Comparison of ENCODE assay signal across 9 mouse cellular contexts in the genomic region with DNA sequence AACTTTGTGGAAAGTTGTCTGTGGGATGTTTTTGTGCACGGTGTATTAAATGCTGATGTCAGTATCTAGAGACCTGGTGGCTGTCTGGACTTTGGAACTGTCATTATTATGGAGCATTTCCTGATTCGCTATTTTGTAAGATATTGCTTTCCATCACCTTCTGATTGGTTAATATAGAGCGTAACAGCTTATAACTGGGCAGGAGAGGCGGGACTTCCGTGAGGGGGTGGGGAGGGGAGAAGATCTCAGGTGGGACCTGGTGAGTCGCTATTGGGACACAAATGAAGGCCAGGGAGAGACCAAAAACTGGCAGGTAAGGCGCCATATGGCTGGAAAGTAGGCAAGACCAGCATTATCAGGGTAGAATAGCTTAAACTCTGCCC. TPM values are rescaled to one million over a fixed set of nuclear protein-coding genes. Genes with fewer than 3 reads are reported as not detected.
A peak's percentile ranks its signal among the peaks of the same experiment; 100 is the strongest.
DNase-seq lines count a peak whose midpoint lies in the region; ATAC-seq lines count a peak whose summit lies in the region.
"Had no signal": no experiment of that assay in that cellular context is flagged by ENCODE, and none has a peak within 500 bp of the region (broad histone marks: within the 10 kb centered on the region; RNA-seq: fewer than 3 reads in every experiment).

No protein-coding gene starts in this region.

- ATAC-seq in hindbrain, embryonic 16.5 days = peak; percentile 68; the same call in 1 of the 2 replicates
- peak; percentile 42 for ATAC-seq in liver, embryonic 15.5 days (ENCODE audit: insufficient read depth)
- no peak for ATAC-seq in granulocyte monocyte progenitor cell, adult 5-6 weeks (replicated peaks; ENCODE audit: poor library complexity, severe bottlenecking)

- peaks cover 7% of the 10 kb centered on the region; the same call in 1 of the 2 replicates for H3K4me1 ChIP-seq in hindbrain, embryonic 16.5 days (ENCODE audit: control insufficient read depth, insufficient read depth, low read depth, low read length)
- H3K4me1 ChIP-seq in liver, embryonic 15.5 days (replicated peaks) = peaks cover 42% of the 10 kb centered on the region

- H3K4me3 ChIP-seq in hindbrain, embryonic 16.5 days (ENCODE audit: low read length) = peak overlapping the region; percentile 16
- H3K4me3 ChIP-seq in liver, embryonic 15.5 days (replicated peaks) = peak overlapping the region; percentile 23

- H3K27me3 ChIP-seq in hindbrain, embryonic 16.5 days (replicated peaks; ENCODE audit: control insufficient read depth, insufficient read depth, low read length) = no peaks in the 10 kb centered on the region
- H3K27me3 ChIP-seq in liver, embryonic 15.5 days = peaks cover 6% of the 10 kb centered on the region

- DNase-seq in embryo, embryonic 10.5 days (ENCODE audit: low spot score) = peak; percentile 35
- no peak for DNase-seq in embryo, embryonic 11 days
- peak; percentile 35 for DNase-seq in brain, adult 2 months (ENCODE audit: low read depth, low spot score)
- DNase-seq in gastrocnemius, postnatal 36 days = no peak
- no peak for DNase-seq in layer of hippocampus, adult 8-10 months (ENCODE audit: low spot score in 2 of 2)

- no peak overlapping the region for H3K27ac ChIP-seq in hindbrain, embryonic 16.5 days (ENCODE audit: low read depth, low read length)
- H3K27ac ChIP-seq in liver, embryonic 15.5 days (replicated peaks) = peak overlapping the region; percentile 62; the same call in 1 of the 2 replicates

- intact Hi-C loops in gastrocnemius, postnatal 36 days (cut with DNase I) = no loop called here

- H3K36me3 ChIP-seq in hindbrain, embryonic 16.5 days (ENCODE audit: control insufficient read depth, insufficient read depth, low read length) = no peaks in the 10 kb centered on the region
- H3K36me3 ChIP-seq in liver, embryonic 15.5 days (replicated peaks) = no peaks in the 10 kb centered on the region

- peak overlapping the region; percentile 39 for H3K4me2 ChIP-seq in hindbrain, embryonic 16.5 days (ENCODE audit: low read length)
- H3K4me2 ChIP-seq in liver, embryonic 15.5 days = peak overlapping the region; percentile 42

- H3K9me3 ChIP-seq in hindbrain, embryonic 16.5 days (ENCODE audit: control insufficient read depth, low read length) = no peaks in the 10 kb centered on the region
- no peaks in the 10 kb centered on the region for H3K9me3 ChIP-seq in liver, embryonic 15.5 days (replicated peaks)

- no peak overlapping the region for H3K9ac ChIP-seq in hindbrain, embryonic 16.5 days (ENCODE audit: low read depth, low read length)
- no peak overlapping the region for H3K9ac ChIP-seq in liver, embryonic 15.5 days

- 59% methylated on average over 7 of the region's 7 CpGs for WGBS in hindbrain, embryonic 16.5 days
- WGBS in liver, embryonic 15.5 days (ENCODE audit: insufficient replicate concordance) = 46% methylated on average over 7 of the region's 7 CpGs

RNA-seq across cellular contexts. Expression of a gene that starts 7.8 kb away (rescaled TPM):
- 0.95 TPM in 1 of 2 replicates, not detected in the other for polyA plus RNA-seq in hindbrain, embryonic 16.5 days (2015; fragmentation: Nextera tagmentation; extraction: Ambion mirVana)
- polyA plus RNA-seq in liver, embryonic 15.5 days (2015; fragmentation: Nextera tagmentation; extraction: Ambion mirVana) = not detected in 2 replicates
- not detected for total RNA-seq in gastrocnemius, postnatal 36 days (2021)
- not detected in 2 replicates for total RNA-seq in granulocyte monocyte progenitor cell, adult 5-6 weeks (2014; fragmentation: Nextera tagmentation)
- 1.6 and 3.6 TPM in 2 replicates for total RNA-seq in granulocyte monocyte progenitor cell, adult 5-6 weeks (2017)
- total RNA-seq in layer of hippocampus, adult 8-10 months (2022) = not detected
- total RNA-seq: heart, postnatal 10 days had no signal

Comparison
In these comparisons a context has a peak if more than half of its experiments do, and no peak if none do; other contexts are left out.
1. DNase-seq: peak in embryo, embryonic 10.5 days (single experiment) and brain, adult 2 months (single experiment); none in embryo, embryonic 11 days (single experiment), gastrocnemius, postnatal 36 days (0 of 2) and layer of hippocampus, adult 8-10 months (0 of 2).